Mouse (Mus musculus) cortical plate, adult 2 months (tissue): Measurements from ENCODE around the gene Ccdc33. TPM values are rescaled to one million over a fixed set of nuclear protein-coding genes. Genes with fewer than 3 reads are reported as not detected.
A peak's percentile ranks its signal among the peaks of the same experiment; 100 is the strongest.

Source experiments
- H3K27ac ChIP-seq: fragments of 200-500 bp; 2 replicates; pipeline ENCODE4 v1.5.1; 2012; ENCODE audit warnings: low read length, control low read depth, inconsistent platforms; ENCODE audit not compliant: insufficient read depth
- H3K4me1 ChIP-seq: fragments of 200-500 bp; 2 replicates; pipeline ENCODE4 v1.6.1; 2011; ENCODE audit warnings: low read length; ENCODE audit not compliant: control insufficient read depth, insufficient read depth
- H3K4me3 ChIP-seq: fragments of 200-500 bp; 2 replicates; pipeline ENCODE4 v1.5.1; 2011; ENCODE audit warnings: mild to moderate bottlenecking, low read length, control low read depth; ENCODE audit not compliant: insufficient read depth
- CTCF ChIP-seq: fragments of 200-500 bp; IDR thresholded peaks from 2 replicates; pipeline ENCODE4 v1.5.1; 2011; ENCODE audit warnings: mild to moderate bottlenecking, control low read depth, low read length; ENCODE audit not compliant: insufficient read depth; ENCODE audit errors: extremely low read depth
- POLR2A ChIP-seq: fragments of 200-500 bp; IDR thresholded peaks from 2 replicates; pipeline ENCODE4 v1.6.1; 2011; ENCODE audit warnings: mild to moderate bottlenecking, low read length, control low read depth; ENCODE audit not compliant: insufficient read depth; ENCODE audit errors: extremely low read depth
- polyA plus RNA-seq: library from polyadenylated mRNA; depleted of rRNA; stranded (reverse); fragments of >200 nt; gene quantifications from 2 replicates; pipeline ENCODE4 v1.2.3, GENCODE M21; 2012

The Ccdc33 gene
- polyA plus RNA-seq, 1 experiment, result 1.7 TPM

GRCm38 (mm10) chr9:58043496-58044017 is 75.1 kb downstream of the Ccdc33 start:
- Histone ChIP-seq H3K4me3 (no peak overlapping the region), H3K4me1 (peaks cover 5% of the 10 kb centered on the region), H3K27ac (no peak overlapping the region)
- no peak for TF ChIP-seq POLR2A
- no peak for TF ChIP-seq CTCF

- TF ChIP-seq POLR2A (no peak), CTCF (no peak)
- peaks cover 5% of the 10 kb centered on the region for H3K4me1 ChIP-seq
- no peak overlapping the region for H3K4me3 ChIP-seq
- H3K27ac ChIP-seq, result no peak overlapping the region
These were observed 76.2 kb downstream of the Ccdc33 start for GRCm38 (mm10) chr9:58042391-58042790.

DNA sequence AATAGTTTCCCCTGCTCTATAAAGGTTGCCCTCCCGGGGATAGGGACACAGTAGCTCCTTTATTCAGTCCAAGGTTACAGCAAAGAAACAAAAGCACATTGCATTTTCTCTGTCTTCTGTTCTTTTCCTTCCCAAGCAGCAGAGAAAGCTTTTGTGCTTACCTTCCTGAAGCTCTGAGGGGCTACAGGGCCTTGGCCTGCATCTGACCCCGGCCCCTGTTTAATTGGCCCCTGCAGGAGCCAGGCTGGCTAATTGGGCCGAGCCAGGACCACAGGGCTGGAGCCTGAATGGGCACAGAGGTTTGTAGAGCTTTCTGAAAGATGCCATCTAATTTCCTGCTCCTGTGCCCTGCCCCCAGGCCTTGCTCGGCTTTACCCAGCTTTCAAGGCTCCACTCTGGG is 77.6 kb downstream of the Ccdc33 start:
- no peak for TF ChIP-seq CTCF
- TF ChIP-seq POLR2A, result no peak
- Histone ChIP-seq H3K4me1 (peaks cover 5% of the 10 kb centered on the region), H3K4me3 (no peak overlapping the region), H3K27ac (no peak overlapping the region)

DNA sequence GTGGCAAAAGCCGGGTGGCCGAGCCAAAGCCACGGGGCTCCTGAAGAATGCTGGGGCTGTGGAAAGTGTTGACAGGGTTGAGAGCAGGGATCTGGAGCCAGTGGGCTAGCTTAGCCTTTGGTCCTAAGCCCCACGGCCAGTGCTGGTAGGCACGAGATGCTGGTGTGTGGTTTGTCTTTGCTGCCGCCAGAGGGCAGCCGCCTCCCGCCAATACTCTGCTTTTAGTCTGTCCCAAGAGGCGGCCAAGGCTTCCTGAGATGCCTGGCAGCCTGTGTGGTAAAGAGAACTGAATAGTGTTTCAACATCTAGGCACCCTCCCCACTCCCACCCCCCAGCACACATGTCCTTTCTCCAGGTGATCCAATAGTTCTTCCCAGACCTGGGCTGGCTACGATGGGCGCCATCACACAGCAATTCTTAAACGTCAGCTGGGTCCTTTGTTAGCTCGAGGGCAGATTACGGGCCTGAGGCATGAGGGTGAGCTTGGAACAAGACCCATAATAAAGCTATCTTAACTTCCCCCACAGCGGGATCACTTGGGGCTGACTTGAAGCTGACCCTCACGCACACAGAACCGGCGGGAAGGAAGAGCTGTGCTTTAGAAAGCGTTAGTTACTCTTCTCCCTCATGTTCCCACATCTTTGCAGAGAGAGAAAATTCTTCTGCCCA is 80.0 kb downstream of the Ccdc33 start:
- TF ChIP-seq POLR2A (no peak), CTCF (peak; percentile 87)
- Histone ChIP-seq H3K4me3 (no peak overlapping the region), H3K4me1 (peaks cover 5% of the 10 kb centered on the region), H3K27ac (no peak overlapping the region)

DNA sequence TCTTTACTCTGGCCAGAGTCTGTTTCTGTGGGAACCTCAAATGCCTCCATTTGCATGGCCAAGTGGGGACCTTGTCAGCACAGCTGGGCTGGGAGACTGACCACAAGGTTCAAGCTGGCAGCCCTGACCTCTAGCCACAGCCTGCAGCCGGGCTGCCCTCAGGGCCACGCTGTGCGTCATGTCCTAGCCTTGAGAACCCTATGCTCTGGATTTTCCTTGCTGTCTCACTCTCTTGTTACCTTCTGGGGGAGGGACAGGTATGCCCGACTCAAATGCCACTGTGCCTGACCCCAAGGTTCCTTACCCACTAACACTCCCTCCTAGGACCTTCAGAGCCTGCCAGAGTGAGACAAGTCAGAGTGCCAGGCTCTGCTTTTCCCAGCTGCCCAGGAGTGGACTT is 81.7 kb downstream of the Ccdc33 start:
- Histone ChIP-seq H3K4me1 (peaks cover 5% of the 10 kb centered on the region), H3K27ac (no peak overlapping the region), H3K4me3 (no peak overlapping the region)
- no peak for TF ChIP-seq POLR2A
- no peak for TF ChIP-seq CTCF

- Histone ChIP-seq H3K4me3 (no peak overlapping the region), H3K4me1 (0 out of 2 replicates have a peak, but pooled peaks cover under 1% of the 10 kb centered on the region), H3K27ac (no peak overlapping the region)
- TF ChIP-seq CTCF, result no peak
These were observed 82.5 kb downstream of the Ccdc33 start for GRCm38 (mm10) chr9:58035951-58036698.

DNA sequence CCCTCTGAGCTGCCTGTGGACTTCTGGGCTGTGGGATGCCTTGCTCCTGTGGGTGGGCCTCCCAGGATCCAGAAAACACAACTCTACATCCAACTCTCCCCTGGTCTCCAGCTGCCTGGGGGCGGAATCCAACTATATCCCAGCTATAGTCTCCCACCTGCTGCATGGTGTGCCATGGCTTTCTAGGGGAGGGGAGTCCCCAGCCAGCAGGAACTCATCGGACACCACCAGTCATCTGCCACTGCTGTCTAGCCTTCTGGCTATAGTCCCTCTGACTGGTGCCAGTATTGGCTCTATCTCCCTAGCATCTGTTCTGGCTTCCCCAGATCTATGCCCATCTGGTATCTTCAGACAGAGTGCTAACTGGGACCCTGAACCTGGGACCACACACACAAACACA is 83.1 kb downstream of the Ccdc33 start:
- TF ChIP-seq POLR2A, result no peak
- TF ChIP-seq CTCF, result no peak
- Histone ChIP-seq H3K4me3 (no peak overlapping the region), H3K4me1 (no peaks in the 10 kb centered on the region), H3K27ac (no peak overlapping the region)

GRCm38 (mm10) chr9:58031895-58032294 is 86.7 kb downstream of the Ccdc33 start:
- no peak overlapping the region for H3K4me3 ChIP-seq
- H3K27ac ChIP-seq, result no peak overlapping the region
- TF ChIP-seq POLR2A (no peak), CTCF (no peak)

GRCm38 (mm10) chr9:58029635-58030034 is 89.0 kb downstream of the Ccdc33 start:
- Histone ChIP-seq H3K4me3 (no peak overlapping the region), H3K27ac (no peak overlapping the region), H3K4me1 (no peaks in the 10 kb centered on the region)
- TF ChIP-seq CTCF (no peak), POLR2A (no peak)

More at GRCm38 (mm10) chr9:58031895-58032294, 86.7 kb downstream of the Ccdc33 start:
- no peaks in the 10 kb centered on the region for H3K4me1 ChIP-seq

DNA sequence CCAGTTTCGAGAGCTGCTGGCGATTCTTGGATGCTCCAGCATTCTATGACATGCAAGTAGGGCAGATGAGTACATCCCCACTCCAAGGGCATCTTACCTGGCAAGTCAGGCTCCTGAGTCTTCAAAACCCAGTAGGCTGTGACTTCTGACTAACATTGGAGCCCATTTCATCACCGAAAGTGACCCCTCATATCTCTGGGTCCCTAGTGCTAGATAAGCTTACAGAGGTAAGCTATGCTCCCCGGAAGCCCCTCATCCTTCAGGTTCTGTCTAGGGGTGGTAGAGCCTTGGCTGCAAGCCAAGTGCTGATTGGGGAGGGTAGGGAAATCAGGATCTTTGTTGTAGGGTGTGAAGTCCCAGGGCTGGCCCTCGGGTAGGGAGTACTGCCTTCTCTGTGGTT is 89.8 kb downstream of the Ccdc33 start:
- H3K4me3 ChIP-seq, result no peak overlapping the region
- no peak for TF ChIP-seq POLR2A
- no peak for TF ChIP-seq CTCF
- no peaks in the 10 kb centered on the region for H3K4me1 ChIP-seq
- no peak overlapping the region for H3K27ac ChIP-seq
